Mouse (Mus musculus): ENCODE measurements around the gene Mrgprb4. TPM values are rescaled to one million over a fixed set of nuclear protein-coding genes. Genes with fewer than 3 reads are reported as not detected.

The Mrgprb4 gene
- polyA plus RNA-seq (2012; rRNA removed) (not detected in 2 replicates), polyA plus RNA-seq (2014; fragmentation: Nextera tagmentation; extraction: Ambion mirVana) (not detected in 2 replicates)

DNA sequence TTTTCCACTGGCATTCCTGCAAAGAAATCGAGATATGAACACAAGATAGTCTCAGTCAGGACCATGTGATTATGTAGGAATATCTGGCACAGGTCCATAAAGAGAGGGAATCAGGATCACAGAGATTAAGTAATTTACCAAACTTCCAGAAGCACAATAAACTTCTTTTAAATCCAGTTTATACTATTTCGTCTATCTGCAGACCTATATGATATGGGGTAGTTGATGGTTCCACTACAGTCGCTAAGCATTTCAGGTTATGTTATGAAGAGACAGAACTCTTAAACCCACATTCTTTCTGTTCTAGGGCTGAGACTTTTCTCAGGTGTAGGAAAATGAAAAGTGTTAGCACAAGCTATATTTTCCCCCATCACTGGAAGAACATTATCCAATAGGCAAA is at the start of gene Mrgprb4:
Gene Mrgprb4 (minus strand): TSS at position 101 of the 400 bp plus-strand sequence.
- H3K27me3 ChIP-seq (ENCODE audit: control insufficient read depth, insufficient read depth, low read length) = no peaks in the 10 kb centered on the region
- H3K9ac ChIP-seq (ENCODE audit: low read depth, low read length, severe bottlenecking) = no peak within 1 kb of the TSS
- H3K27ac ChIP-seq (replicated peaks; ENCODE audit: low read depth, low read length) = no peak within 1 kb of the TSS
- no peak within 1 kb of the TSS for H3K4me2 ChIP-seq (replicated peaks; ENCODE audit: low read depth, low read length, severe bottlenecking)
- 0 out of 2 replicates have a peak, but pooled peaks cover 2% of the 10 kb centered on the region for H3K9me3 ChIP-seq (ENCODE audit: control insufficient read depth, low read length)
- 89% methylated on average over 3 of the region's 3 CpGs for WGBS
- no peak for DNase-seq (ENCODE audit: low spot score)
- H3K4me3 ChIP-seq (replicated peaks; ENCODE audit: low read length) = no peak within 1 kb of the TSS
- no peaks in the 10 kb centered on the region for H3K36me3 ChIP-seq (ENCODE audit: control insufficient read depth, insufficient read depth, low read length)
- ATAC-seq (ENCODE audit: low FRiP score, low read depth) = no peak
- no peak for TF ChIP-seq POLR2A (IDR thresholded peaks at IDR 0.05; ENCODE audit: borderline replicate concordance, extremely low read depth, insufficient read depth, insufficient read length)
- H3K4me1 ChIP-seq (ENCODE audit: control insufficient read depth, insufficient read depth, low read length) = no peaks in the 10 kb centered on the region

DNA sequence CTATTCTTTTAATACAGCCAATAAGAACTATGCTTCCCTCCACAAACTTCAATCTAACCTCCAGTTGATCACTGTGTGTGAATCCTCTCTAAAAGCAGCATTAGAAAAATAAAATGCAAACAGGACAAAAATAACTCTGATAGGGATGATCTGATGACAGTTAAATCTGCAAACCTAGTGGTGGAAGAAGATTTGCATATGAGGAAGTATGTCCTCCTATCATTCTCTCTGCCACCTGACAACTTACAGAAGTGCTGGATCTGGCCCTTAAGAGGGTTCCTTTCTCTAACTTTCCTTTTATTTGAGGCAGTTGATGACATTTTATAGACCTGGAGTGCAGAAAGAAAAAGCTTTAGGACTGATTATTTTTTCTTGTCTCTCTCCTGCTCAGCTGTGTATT is 27.0 kb upstream of the Mrgprb4 start:
- no peak overlapping the region for H3K4me3 ChIP-seq (replicated peaks; ENCODE audit: low read length)
- H3K27me3 ChIP-seq (ENCODE audit: control insufficient read depth, insufficient read depth, low read length) = no peaks in the 10 kb centered on the region
- no peak overlapping the region for H3K4me2 ChIP-seq (replicated peaks; ENCODE audit: low read depth, low read length, severe bottlenecking)
- ATAC-seq (ENCODE audit: low FRiP score, low read depth) (no peak), DNase-seq (ENCODE audit: low spot score) (no peak)
- TF ChIP-seq POLR2A (IDR thresholded peaks at IDR 0.05; ENCODE audit: borderline replicate concordance, extremely low read depth, insufficient read depth, insufficient read length) = no peak
- no peaks in the 10 kb centered on the region for H3K36me3 ChIP-seq (ENCODE audit: control insufficient read depth, insufficient read depth, low read length)
- H3K9ac ChIP-seq (ENCODE audit: low read depth, low read length, severe bottlenecking) = no peak overlapping the region
- peaks cover 7% of the 10 kb centered on the region; the same call in 1 of the 2 replicates for H3K9me3 ChIP-seq (ENCODE audit: control insufficient read depth, low read length)
- H3K4me1 ChIP-seq (ENCODE audit: control insufficient read depth, insufficient read depth, low read length) = no peaks in the 10 kb centered on the region
- no peak overlapping the region for H3K27ac ChIP-seq (replicated peaks; ENCODE audit: low read depth, low read length)

DNA sequence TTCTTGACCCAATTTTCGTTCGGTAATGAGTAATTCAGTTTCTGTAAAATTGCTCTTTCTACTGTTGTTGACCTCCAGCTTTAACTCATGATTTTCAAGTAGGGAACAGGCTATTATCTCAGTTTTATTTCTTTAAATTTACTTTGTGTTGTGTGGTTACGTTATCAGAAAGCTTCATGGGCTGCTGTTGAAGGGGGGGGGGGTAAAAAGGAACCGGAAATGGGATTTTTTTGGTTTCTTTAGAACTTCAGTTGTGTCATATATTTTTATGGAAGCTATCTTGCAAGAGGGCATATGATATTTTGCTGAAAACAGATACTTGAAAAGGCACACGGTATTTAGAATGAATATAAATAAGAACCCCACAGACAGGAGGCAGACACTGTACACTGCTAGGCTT is 26.0 kb upstream of the Mrgprb4 start:
- no peak overlapping the region for H3K4me3 ChIP-seq (replicated peaks; ENCODE audit: low read length)
- no peak overlapping the region for H3K9ac ChIP-seq (ENCODE audit: low read depth, low read length, severe bottlenecking)
- no peaks in the 10 kb centered on the region for H3K27me3 ChIP-seq (ENCODE audit: control insufficient read depth, insufficient read depth, low read length)
- no peaks in the 10 kb centered on the region for H3K4me1 ChIP-seq (ENCODE audit: control insufficient read depth, insufficient read depth, low read length)
- DNase-seq (ENCODE audit: low spot score) (no peak), ATAC-seq (ENCODE audit: low FRiP score, low read depth) (no peak)
- H3K9me3 ChIP-seq (ENCODE audit: control insufficient read depth, low read length) = peaks cover 3% of the 10 kb centered on the region; the same call in 1 of the 2 replicates
- WGBS = 73% methylated on average over 5 of the region's 5 CpGs
- no peak overlapping the region for H3K4me2 ChIP-seq (replicated peaks; ENCODE audit: low read depth, low read length, severe bottlenecking)
- no peak for TF ChIP-seq POLR2A (IDR thresholded peaks at IDR 0.05; ENCODE audit: borderline replicate concordance, extremely low read depth, insufficient read depth, insufficient read length)
- no peak overlapping the region for H3K27ac ChIP-seq (replicated peaks; ENCODE audit: low read depth, low read length)
- H3K36me3 ChIP-seq (ENCODE audit: control insufficient read depth, insufficient read depth, low read length) = no peaks in the 10 kb centered on the region

DNA sequence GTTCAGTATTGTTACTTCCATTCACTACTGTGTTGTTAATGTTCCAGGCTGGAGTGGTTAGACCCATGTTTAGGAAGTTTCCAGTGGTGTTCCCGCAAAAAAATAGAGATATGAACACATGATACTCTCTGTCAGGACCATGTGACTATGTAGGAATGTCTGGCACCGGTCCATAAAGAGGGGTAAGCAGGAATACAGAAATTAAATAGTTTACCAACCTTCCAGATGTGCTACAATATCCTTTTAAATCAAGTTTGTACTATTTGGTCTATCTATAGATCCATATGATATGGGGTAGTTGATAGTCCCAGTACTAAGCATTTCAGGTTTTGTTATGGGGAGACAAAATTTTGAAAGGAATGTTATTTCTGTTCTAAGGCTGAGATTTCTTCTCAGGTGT is 30.2 kb downstream of the Mrgprb4 start, which contains the start of gene Mrgprb5:
Gene Mrgprb5 (minus strand): TSS at position 101 of the 400 bp plus-strand sequence.
- no peak within 1 kb of the TSS for H3K4me2 ChIP-seq (replicated peaks; ENCODE audit: low read depth, low read length, severe bottlenecking)

DNA sequence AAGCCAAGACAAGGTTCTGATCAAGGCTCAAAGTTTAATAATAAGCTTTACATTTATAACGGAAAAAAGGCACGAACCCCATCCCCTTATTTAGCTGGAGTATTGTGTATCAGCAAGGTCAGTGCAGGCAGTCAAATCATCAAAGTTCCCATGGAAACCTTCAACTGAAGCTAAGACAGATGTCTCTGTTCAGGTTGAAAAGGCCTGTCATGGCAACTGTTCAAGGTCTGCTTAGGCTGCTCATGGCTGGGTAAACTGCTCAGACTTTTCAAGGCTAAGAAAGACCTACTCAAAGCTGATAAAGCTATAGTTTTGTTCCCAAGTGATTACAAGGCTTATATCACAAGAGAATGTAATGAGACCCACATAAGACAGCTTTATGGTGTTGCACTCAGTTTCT is 31.6 kb downstream of the Mrgprb4 start:
- ATAC-seq (ENCODE audit: low FRiP score, low read depth) = no peak
- Histone ChIP-seq H3K9me3 (ENCODE audit: control insufficient read depth, low read length) (no peaks in the 10 kb centered on the region), H3K4me3 (replicated peaks; ENCODE audit: low read length) (no peak overlapping the region), H3K27me3 (ENCODE audit: control insufficient read depth, insufficient read depth, low read length) (no peaks in the 10 kb centered on the region), H3K4me1 (ENCODE audit: control insufficient read depth, insufficient read depth, low read length) (no peaks in the 10 kb centered on the region), H3K4me2 (replicated peaks; ENCODE audit: low read depth, low read length, severe bottlenecking) (no peak overlapping the region), H3K9ac (ENCODE audit: low read depth, low read length, severe bottlenecking) (no peak overlapping the region), H3K36me3 (ENCODE audit: control insufficient read depth, insufficient read depth, low read length) (no peaks in the 10 kb centered on the region), H3K27ac (replicated peaks; ENCODE audit: low read depth, low read length) (no peak overlapping the region)
- no peak for DNase-seq (ENCODE audit: low spot score)
- 88% methylated on average over 2 of the region's 2 CpGs for WGBS
- no peak for TF ChIP-seq POLR2A (IDR thresholded peaks at IDR 0.05; ENCODE audit: borderline replicate concordance, extremely low read depth, insufficient read depth, insufficient read length)

More for the DNA sequence above, 30.2 kb downstream of the Mrgprb4 start, which contains the start of gene Mrgprb5:
- no peak within 1 kb of the TSS for H3K4me3 ChIP-seq (replicated peaks; ENCODE audit: low read length)
- no peaks in the 10 kb centered on the region for H3K9me3 ChIP-seq (ENCODE audit: control insufficient read depth, low read length)
- ATAC-seq (ENCODE audit: low FRiP score, low read depth) (no peak), DNase-seq (ENCODE audit: low spot score) (no peak)
- no peaks in the 10 kb centered on the region for H3K36me3 ChIP-seq (ENCODE audit: control insufficient read depth, insufficient read depth, low read length)
- TF ChIP-seq POLR2A (IDR thresholded peaks at IDR 0.05; ENCODE audit: borderline replicate concordance, extremely low read depth, insufficient read depth, insufficient read length) = no peak
- H3K27ac ChIP-seq (replicated peaks; ENCODE audit: low read depth, low read length) = no peak within 1 kb of the TSS
- H3K27me3 ChIP-seq (ENCODE audit: control insufficient read depth, insufficient read depth, low read length) = no peaks in the 10 kb centered on the region
- WGBS = 78% methylated on average over 2 of the region's 2 CpGs
- no peak within 1 kb of the TSS for H3K9ac ChIP-seq (ENCODE audit: low read depth, low read length, severe bottlenecking)
- H3K4me1 ChIP-seq (ENCODE audit: control insufficient read depth, insufficient read depth, low read length) = no peaks in the 10 kb centered on the region

Other genes starting within 250 kb of the Mrgprb4 start
- gene Mrgpra4, start 217.2 kb downstream of the Mrgprb4 start, polyA plus RNA-seq (2012; rRNA removed) = not detected in 2 replicates
- not detected in 2 replicates for gene Mrgpra4, start 217.2 kb downstream of the Mrgprb4 start, polyA plus RNA-seq (2014; fragmentation: Nextera tagmentation; extraction: Ambion mirVana)
- not detected in 2 replicates for gene Mrgprx1, start 171.7 kb downstream of the Mrgprb4 start, polyA plus RNA-seq (2012; rRNA removed)
- not detected in 2 replicates for gene Mrgprx1, start 171.7 kb downstream of the Mrgprb4 start, polyA plus RNA-seq (2014; fragmentation: Nextera tagmentation; extraction: Ambion mirVana)
- not detected in 2 replicates for gene Mrgprb5, start 30.3 kb downstream of the Mrgprb4 start, polyA plus RNA-seq (2012; rRNA removed)
- gene Mrgprb5, start 30.3 kb downstream of the Mrgprb4 start, polyA plus RNA-seq (2014; fragmentation: Nextera tagmentation; extraction: Ambion mirVana) = not detected in 2 replicates
- gene Mrgprb8, start 189.2 kb upstream of the Mrgprb4 start, polyA plus RNA-seq (2012; rRNA removed) = not detected in 2 replicates
- not detected in 2 replicates for gene Mrgprb8, start 189.2 kb upstream of the Mrgprb4 start, polyA plus RNA-seq (2014; fragmentation: Nextera tagmentation; extraction: Ambion mirVana)